Mouse (Mus musculus) regulatory T cell (primary cell): ENCODE data around the gene Magi1.
"Not testable (repeated sequence)": the region's sequence is repeated elsewhere in the genome, so short reads cannot be mapped to it uniquely, and the experiment has no call there.

Source experiments
- in situ Hi-C: fragments of 300-600 bp; cut with MboI, MseI; formaldehyde crosslinking; loops from one replicate; pipeline ENCODE4 v1.15.1; 2025; ENCODE audit warnings: high pct_unique_total_duplicates

Magi1 gene

GRCm38 (mm10) chr6:94063542-94063941 is 220.2 kb downstream of the Magi1 start:
- in situ Hi-C loops, result no loop called here

GRCm38 (mm10) chr6:94061424-94061980 is 222.2 kb downstream of the Magi1 start:
- in situ Hi-C loops, result no loop called here

- in situ Hi-C loops, result no loop called here
These were observed 223.0 kb downstream of the Magi1 start for GRCm38 (mm10) chr6:94060621-94061213.

- in situ Hi-C loops, result no loop called here
These were observed 224.6 kb downstream of the Magi1 start for GRCm38 (mm10) chr6:94059090-94059489.

- in situ Hi-C loops, result no loop called here
These were observed 229.8 kb downstream of the Magi1 start for GRCm38 (mm10) chr6:94053920-94054319.

- in situ Hi-C loops, result no loop called here
These were observed 238.5 kb downstream of the Magi1 start for GRCm38 (mm10) chr6:94045180-94045579.

- in situ Hi-C loops, result no loop called here
These were observed 240.3 kb downstream of the Magi1 start for GRCm38 (mm10) chr6:94043461-94043860.

GRCm38 (mm10) chr6:94040093-94040492 is 243.6 kb downstream of the Magi1 start:
- in situ Hi-C loops, result no loop called here

GRCm38 (mm10) chr6:94038897-94039296 is 244.8 kb downstream of the Magi1 start:
- in situ Hi-C loops, result no loop called here

GRCm38 (mm10) chr6:94036554-94036953 is 247.2 kb downstream of the Magi1 start:
- in situ Hi-C loops, result no loop called here

- in situ Hi-C loops, result no loop called here
These were observed 257.4 kb downstream of the Magi1 start for GRCm38 (mm10) chr6:94026361-94026760.

- in situ Hi-C loops, result no loop called here
These were observed 261.3 kb downstream of the Magi1 start for GRCm38 (mm10) chr6:94022437-94022836.

- in situ Hi-C loops, result no loop called here
These were observed 262.3 kb downstream of the Magi1 start for GRCm38 (mm10) chr6:94021239-94021962.

GRCm38 (mm10) chr6:94020566-94020965 is 263.2 kb downstream of the Magi1 start:
- in situ Hi-C loops, result no loop called here

- in situ Hi-C loops, result no loop called here
These were observed 263.8 kb downstream of the Magi1 start for GRCm38 (mm10) chr6:94019935-94020334.

- in situ Hi-C loops, result no loop called here
These were observed 270.0 kb downstream of the Magi1 start for GRCm38 (mm10) chr6:94013761-94014160.

- in situ Hi-C loops, result no loop called here
These were observed 271.8 kb downstream of the Magi1 start for GRCm38 (mm10) chr6:94011947-94012346.

GRCm38 (mm10) chr6:94011521-94011920 is 272.2 kb downstream of the Magi1 start:
- in situ Hi-C loops, result no loop called here

- in situ Hi-C loops, result no loop called here
These were observed 275.1 kb downstream of the Magi1 start for GRCm38 (mm10) chr6:94008577-94008976.

- in situ Hi-C loops, result not testable (repeated sequence)
These were observed 280.1 kb downstream of the Magi1 start for GRCm38 (mm10) chr6:94003586-94003985.

- in situ Hi-C loops, result no loop called here
These were observed 286.8 kb downstream of the Magi1 start for GRCm38 (mm10) chr6:93996841-93997485.

- in situ Hi-C loops, result no loop called here
These were observed 296.2 kb downstream of the Magi1 start for GRCm38 (mm10) chr6:93987561-93987960.

GRCm38 (mm10) chr6:93985111-93985510 is 298.6 kb downstream of the Magi1 start:
- in situ Hi-C loops, result no loop called here
